Mouse (Mus musculus): ENCODE results near the gene Cfap43. TPM values are rescaled to one million over a fixed set of nuclear protein-coding genes. Genes with fewer than 3 reads are reported as not detected.
A peak's percentile ranks its signal among the peaks of the same experiment; 100 is the strongest.

The Cfap43 gene
- total RNA-seq, 1 experiment: 1.5 TPM

- DNase-seq (ENCODE audit: low read depth, low spot score): no peak
- TF ChIP-seq HCFC1 (IDR thresholded peaks at IDR 0.05; ENCODE audit: borderline replicate concordance, insufficient read depth, low read length): no peak
- TF ChIP-seq CHD2 (IDR thresholded peaks at IDR 0.05; ENCODE audit: low read depth, low read length): no peak
- TF ChIP-seq ZC3H11A (IDR thresholded peaks at IDR 0.05; ENCODE audit: borderline replicate concordance, low read depth, low read length): no peak
- Histone ChIP-seq H3K4me1 (ENCODE audit: control insufficient read depth in 2 of 2, insufficient read depth in 2 of 2, low read length in 2 of 2, poor library complexity in 1 of 2) (no peaks in the 10 kb centered on the region), H3K36me3 (ENCODE audit: control insufficient read depth, insufficient read depth, low read length, poor library complexity, severe bottlenecking) (no peaks in the 10 kb centered on the region), H3K27ac (ENCODE audit: insufficient read depth, low read depth, low read length, poor library complexity, severe bottlenecking) (no peak overlapping the region), H3K4me3 (ENCODE audit: insufficient read depth in 1 of 2, low read depth in 1 of 2, low read length in 2 of 2, poor library complexity in 1 of 2, severe bottlenecking in 1 of 2) (no peak overlapping the region), H3K9me3 (ENCODE audit: control insufficient read depth, insufficient read depth, low read depth, low read length) (no peaks in the 10 kb centered on the region), H3K9ac (ENCODE audit: insufficient read depth, low read depth, low read length, poor library complexity, severe bottlenecking) (no peak overlapping the region)
- in situ Hi-C loops (cut with MboI; ENCODE audit: low sequenced_read_pairs in 2 of 2, unreplicated experiment in 2 of 2): no loop called here
Measured at GRCm38 (mm10) chr19:47777847-47778246, 141.2 kb downstream of the Cfap43 start.

GRCm38 (mm10) chr19:47755625-47756024, 163.5 kb downstream of the Cfap43 start:
- in situ Hi-C loops (cut with MboI; ENCODE audit: low sequenced_read_pairs in 2 of 2, unreplicated experiment in 2 of 2): no loop called here
- peak; percentile 59 for DNase-seq (ENCODE audit: low read depth, low spot score)
- peak; percentile 78 for TF ChIP-seq ZNF384 (IDR thresholded peaks at IDR 0.05; ENCODE audit: low read depth, low read length)
- no peak for TF ChIP-seq ZC3H11A (IDR thresholded peaks at IDR 0.05; ENCODE audit: borderline replicate concordance, low read depth, low read length)
- no peaks in the 10 kb centered on the region for H3K36me3 ChIP-seq (ENCODE audit: control insufficient read depth, insufficient read depth, low read length, poor library complexity, severe bottlenecking)
- no peaks in the 10 kb centered on the region for H3K4me1 ChIP-seq (ENCODE audit: control insufficient read depth in 2 of 2, insufficient read depth in 2 of 2, low read length in 2 of 2, poor library complexity in 1 of 2)
- peak overlapping the region; percentile 48 to 50 for H3K4me3 ChIP-seq (ENCODE audit: insufficient read depth in 1 of 2, low read depth in 1 of 2, low read length in 2 of 2, poor library complexity in 1 of 2, severe bottlenecking in 1 of 2)
- no peaks in the 10 kb centered on the region for H3K9me3 ChIP-seq (ENCODE audit: control insufficient read depth, insufficient read depth, low read depth, low read length)
- 0 out of 2 replicates have a peak overlapping the region, but pooled peaks have one; percentile 33 for H3K9ac ChIP-seq (ENCODE audit: insufficient read depth, low read depth, low read length, poor library complexity, severe bottlenecking)
- H3K27ac ChIP-seq (ENCODE audit: insufficient read depth, low read depth, low read length, poor library complexity, severe bottlenecking): no peak overlapping the region

GRCm38 (mm10) chr19:47754931-47755330, 164.2 kb downstream of the Cfap43 start:
- TF ChIP-seq ZNF384 (IDR thresholded peaks at IDR 0.05; ENCODE audit: low read depth, low read length) (no peak), CHD2 (IDR thresholded peaks at IDR 0.05; ENCODE audit: low read depth, low read length) (no peak), HCFC1 (IDR thresholded peaks at IDR 0.05; ENCODE audit: borderline replicate concordance, insufficient read depth, low read length) (no peak), ZC3H11A (IDR thresholded peaks at IDR 0.05; ENCODE audit: borderline replicate concordance, low read depth, low read length) (no peak), MAFK (IDR thresholded peaks at IDR 0.05; ENCODE audit: insufficient read depth, low read depth, low read length) (no peak)
- H3K4me1 ChIP-seq (ENCODE audit: control insufficient read depth in 2 of 2, insufficient read depth in 2 of 2, low read length in 2 of 2, poor library complexity in 1 of 2): no peaks in the 10 kb centered on the region
- no peaks in the 10 kb centered on the region for H3K9me3 ChIP-seq (ENCODE audit: control insufficient read depth, insufficient read depth, low read depth, low read length)
- H3K36me3 ChIP-seq (ENCODE audit: control insufficient read depth, insufficient read depth, low read length, poor library complexity, severe bottlenecking): no peaks in the 10 kb centered on the region
- in situ Hi-C loops (cut with MboI; ENCODE audit: low sequenced_read_pairs in 2 of 2, unreplicated experiment in 2 of 2): no loop called here
- H3K4me3 ChIP-seq (ENCODE audit: insufficient read depth in 1 of 2, low read depth in 1 of 2, low read length in 2 of 2, poor library complexity in 1 of 2, severe bottlenecking in 1 of 2): no peak overlapping the region
- H3K27ac ChIP-seq (ENCODE audit: insufficient read depth, low read depth, low read length, poor library complexity, severe bottlenecking): no peak overlapping the region
- no peak for DNase-seq (ENCODE audit: low read depth, low spot score)
- no peak overlapping the region for H3K9ac ChIP-seq (ENCODE audit: insufficient read depth, low read depth, low read length, poor library complexity, severe bottlenecking)

- TF ChIP-seq ZNF384 (IDR thresholded peaks at IDR 0.05; ENCODE audit: low read depth, low read length) (no peak), HCFC1 (IDR thresholded peaks at IDR 0.05; ENCODE audit: borderline replicate concordance, insufficient read depth, low read length) (no peak), MAFK (IDR thresholded peaks at IDR 0.05; ENCODE audit: insufficient read depth, low read depth, low read length) (no peak), ZC3H11A (IDR thresholded peaks at IDR 0.05; ENCODE audit: borderline replicate concordance, low read depth, low read length) (no peak), CHD2 (IDR thresholded peaks at IDR 0.05; ENCODE audit: low read depth, low read length) (no peak)
- DNase-seq (ENCODE audit: low read depth, low spot score): no peak
- in situ Hi-C loops (cut with MboI; ENCODE audit: low sequenced_read_pairs in 2 of 2, unreplicated experiment in 2 of 2): no loop called here
Measured at GRCm38 (mm10) chr19:47753921-47754320, 165.2 kb downstream of the Cfap43 start.

GRCm38 (mm10) chr19:47752456-47752855, 166.6 kb downstream of the Cfap43 start:
- in situ Hi-C loops (cut with MboI; ENCODE audit: low sequenced_read_pairs in 2 of 2, unreplicated experiment in 2 of 2): no loop called here
- H3K27ac ChIP-seq (ENCODE audit: insufficient read depth, low read depth, low read length, poor library complexity, severe bottlenecking): no peak overlapping the region
- peaks cover 0 to 2% of the 10 kb centered on the region in 2 experiments; a peak in 1 of 4 replicates for H3K4me1 ChIP-seq (ENCODE audit: control insufficient read depth in 2 of 2, insufficient read depth in 2 of 2, low read length in 2 of 2, poor library complexity in 1 of 2)
- H3K9me3 ChIP-seq (ENCODE audit: control insufficient read depth, insufficient read depth, low read depth, low read length): no peaks in the 10 kb centered on the region
- no peaks in the 10 kb centered on the region for H3K36me3 ChIP-seq (ENCODE audit: control insufficient read depth, insufficient read depth, low read length, poor library complexity, severe bottlenecking)
- TF ChIP-seq ZC3H11A (IDR thresholded peaks at IDR 0.05; ENCODE audit: borderline replicate concordance, low read depth, low read length) (no peak), MAFK (IDR thresholded peaks at IDR 0.05; ENCODE audit: insufficient read depth, low read depth, low read length) (no peak), ZNF384 (IDR thresholded peaks at IDR 0.05; ENCODE audit: low read depth, low read length) (no peak), HCFC1 (IDR thresholded peaks at IDR 0.05; ENCODE audit: borderline replicate concordance, insufficient read depth, low read length) (no peak), CHD2 (IDR thresholded peaks at IDR 0.05; ENCODE audit: low read depth, low read length) (no peak)
- no peak overlapping the region for H3K4me3 ChIP-seq (ENCODE audit: insufficient read depth in 1 of 2, low read depth in 1 of 2, low read length in 2 of 2, poor library complexity in 1 of 2, severe bottlenecking in 1 of 2)
- no peak overlapping the region for H3K9ac ChIP-seq (ENCODE audit: insufficient read depth, low read depth, low read length, poor library complexity, severe bottlenecking)
- no peak for DNase-seq (ENCODE audit: low read depth, low spot score)

More at GRCm38 (mm10) chr19:47753921-47754320, 165.2 kb downstream of the Cfap43 start:
- Histone ChIP-seq H3K4me3 (ENCODE audit: insufficient read depth in 1 of 2, low read depth in 1 of 2, low read length in 2 of 2, poor library complexity in 1 of 2, severe bottlenecking in 1 of 2) (no peak overlapping the region), H3K9ac (ENCODE audit: insufficient read depth, low read depth, low read length, poor library complexity, severe bottlenecking) (no peak overlapping the region), H3K27ac (ENCODE audit: insufficient read depth, low read depth, low read length, poor library complexity, severe bottlenecking) (no peak overlapping the region), H3K4me1 (ENCODE audit: control insufficient read depth in 2 of 2, insufficient read depth in 2 of 2, low read length in 2 of 2, poor library complexity in 1 of 2) (no peaks in the 10 kb centered on the region), H3K36me3 (ENCODE audit: control insufficient read depth, insufficient read depth, low read length, poor library complexity, severe bottlenecking) (no peaks in the 10 kb centered on the region), H3K9me3 (ENCODE audit: control insufficient read depth, insufficient read depth, low read depth, low read length) (no peaks in the 10 kb centered on the region)

Measured in ES-E14 (cell line).